Mouse (Mus musculus) hindbrain, embryonic 15.5 days (tissue): ENCODE data around the gene Col6a3. TPM values are rescaled to one million over a fixed set of nuclear protein-coding genes. Genes with fewer than 3 reads are reported as not detected.

ENCODE experiments used
- ATAC-seq: fragments of 200-750 bp; cut with Nextera tagmentation; 2 replicates; pipeline ENCODE4 v1.8.0; 2017; ENCODE audit warnings: low read depth, moderate number of reproducible peaks, moderate TSS enrichment; ENCODE audit not compliant: low FRiP score
- H3K27ac ChIP-seq: fragments of 300-500 bp; sonication (generic); replicated peaks from 2 replicates; pipeline ENCODE4 v1.5.1; 2015; ENCODE audit warnings: mild to moderate bottlenecking, inconsistent platforms
- H3K27me3 ChIP-seq: fragments of 300-500 bp; sonication (generic); 2 replicates; pipeline ENCODE4 v1.6.1; 2015; ENCODE audit warnings: control low read depth, inconsistent platforms
- H3K36me3 ChIP-seq: fragments of 300-500 bp; sonication (generic); 2 replicates; pipeline ENCODE4 v1.6.1; 2015; ENCODE audit warnings: control low read depth, inconsistent platforms
- H3K4me1 ChIP-seq: fragments of 300-500 bp; sonication (generic); replicated peaks from 2 replicates; pipeline ENCODE4 v1.6.1; 2015; ENCODE audit warnings: control low read depth, inconsistent platforms
- H3K4me2 ChIP-seq: fragments of 300-500 bp; sonication (generic); 2 replicates; pipeline ENCODE4 v1.6.1; 2015; ENCODE audit warnings: moderate library complexity, mild to moderate bottlenecking, inconsistent platforms
- H3K4me3 ChIP-seq: fragments of 300-500 bp; sonication (generic); 2 replicates; pipeline ENCODE4 v1.5.1; 2015; ENCODE audit warnings: mild to moderate bottlenecking, inconsistent platforms
- H3K9ac ChIP-seq: fragments of 300-500 bp; sonication (generic); 2 replicates; pipeline ENCODE4 v1.6.1; 2015; ENCODE audit warnings: inconsistent platforms
- H3K9me3 ChIP-seq: fragments of 300-500 bp; sonication (generic); 2 replicates; pipeline ENCODE4 v1.6.1; 2016; ENCODE audit warnings: control low read depth, inconsistent platforms
- WGBS: fragments of 180-500 bp; shearing (Covaris S2); methylation state at CpG from one replicate; pipeline ENCODE4 v1.1.7; 2015; 5-methylcytosine and 5-hydroxymethylcytosine counted together
- polyA plus RNA-seq: library from polyadenylated mRNA; unstranded; fragments of >200 nt; fragmentation: Nextera tagmentation; extraction: Ambion mirVana; gene quantifications from 2 replicates; pipeline ENCODE4 v1.2.1, GENCODE M21; 2015

The Col6a3 gene
- polyA plus RNA-seq, 1 experiment from 2014 or later: 8.3 TPM

- Histone ChIP-seq H3K4me3 (no peak overlapping the region), H3K36me3 (no peaks in the 10 kb centered on the region), H3K9ac (no peak overlapping the region), H3K27me3 (no peaks in the 10 kb centered on the region), H3K27ac (no peak overlapping the region), H3K9me3 (no peaks in the 10 kb centered on the region), H3K4me1 (no peaks in the 10 kb centered on the region), H3K4me2 (no peak overlapping the region)
- WGBS: 64% methylated on average over 2 of the region's 2 CpGs
- ATAC-seq: no peak
Measured at GRCm38 (mm10) chr1:90716258-90716657, 127.5 kb downstream of the Col6a3 start.

Other genes starting within 250 kb of the Col6a3 start
- gene Cops8, start 241.0 kb downstream of the Col6a3 start, polyA plus RNA-seq: 158 and 161 TPM in 2 replicates
- gene Mlph, start 71.1 kb upstream of the Col6a3 start, polyA plus RNA-seq: 0.29 and 0.35 TPM in 2 replicates
- gene Prlh, start 109.1 kb upstream of the Col6a3 start, polyA plus RNA-seq: not detected in 2 replicates
- 0.10 and 0.17 TPM in 2 replicates for gene Rab17, start 125.7 kb upstream of the Col6a3 start, polyA plus RNA-seq
- 39.0 and 41.5 TPM in 2 replicates for gene Lrrfip1, start 154.8 kb upstream of the Col6a3 start, polyA plus RNA-seq